Mouse (Mus musculus) layer of hippocampus, adult 9-10 months (tissue): ENCODE results near the gene Angptl3.

Source experiments
- DNase-seq: peaks from one replicate; pipeline ENCODE4 v3.0.0; 2022; ENCODE audit warnings: low spot score

Angptl3 gene

DNA sequence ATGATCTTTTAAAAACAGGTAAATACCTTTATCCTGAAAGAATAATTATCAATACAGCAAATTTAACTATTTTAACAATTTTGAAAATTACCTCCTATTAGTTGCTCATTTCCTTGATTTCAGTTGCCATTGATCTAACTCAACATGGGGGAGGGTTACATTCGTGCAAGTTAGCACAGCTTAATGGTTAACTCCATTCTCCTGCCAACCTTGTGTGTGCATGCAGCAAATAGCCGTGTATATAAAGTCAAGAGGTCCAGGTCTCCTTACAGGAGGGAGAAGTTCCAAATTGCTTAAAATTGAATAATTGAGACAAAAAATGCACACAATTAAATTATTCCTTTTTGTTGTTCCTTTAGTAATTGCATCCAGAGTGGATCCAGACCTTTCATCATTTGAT, at the start of gene Angptl3:
Gene Angptl3, plus strand, starts transcription at position 269 of the 400 bp plus-strand sequence.
- DNase-seq: no peak

DNA sequence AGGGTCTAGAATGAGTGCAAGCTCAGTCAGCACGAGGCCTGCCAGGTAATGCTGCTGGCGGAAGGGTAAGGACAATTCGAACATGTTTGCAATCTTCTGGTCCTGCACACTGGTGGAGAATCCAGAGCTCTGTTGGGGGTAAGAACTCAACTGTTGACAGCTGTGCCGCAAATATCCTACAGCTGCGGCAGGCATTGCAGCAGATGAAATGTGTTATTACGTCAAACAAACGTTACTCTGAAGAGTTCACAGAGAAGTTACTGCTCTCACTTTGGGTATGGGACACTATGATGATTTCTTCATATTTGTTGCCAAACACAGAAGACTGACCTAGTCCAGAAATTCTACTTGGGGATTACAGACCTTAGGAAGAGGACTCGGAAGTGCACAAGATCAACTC, 46.1 kb upstream of the Angptl3 start:
- no peak for DNase-seq

DNA sequence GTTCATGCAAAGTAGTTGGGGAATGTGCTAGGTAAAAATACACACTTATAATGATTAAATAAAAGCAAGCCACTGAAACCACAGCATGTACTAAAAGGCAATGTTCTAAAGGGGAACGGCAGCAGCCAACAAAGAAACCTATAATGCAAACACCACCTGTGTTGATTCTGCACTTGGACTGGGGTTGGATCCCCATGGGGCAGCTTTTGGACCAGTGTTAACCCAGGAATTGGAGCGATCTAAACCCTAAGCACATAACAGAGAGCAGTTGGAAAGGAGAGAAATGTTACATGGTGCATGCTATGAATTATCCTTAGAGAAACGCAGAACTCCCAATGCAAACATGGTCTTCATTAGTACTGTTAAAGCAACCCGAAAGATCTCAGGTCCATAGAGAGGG, 37.3 kb upstream of the Angptl3 start:
- DNase-seq: no peak

DNA sequence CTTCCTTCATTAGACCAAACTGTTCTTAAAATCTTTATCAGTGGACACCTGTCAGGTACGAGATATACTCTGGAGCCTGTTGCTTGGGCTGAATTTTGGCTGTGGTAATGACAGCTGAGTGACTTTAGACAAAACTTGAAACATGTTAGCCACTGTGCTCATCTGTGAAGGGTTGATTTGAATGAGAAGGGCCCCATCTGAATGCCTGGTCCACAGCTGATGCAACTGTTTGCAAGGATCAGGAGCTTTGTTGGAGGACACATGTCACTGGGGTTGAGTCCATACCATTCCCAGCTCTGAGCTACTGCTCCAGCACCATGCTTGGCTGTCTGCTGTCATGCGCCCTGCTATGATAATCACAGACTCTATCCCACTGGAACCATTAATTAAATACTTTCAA, 25.2 kb upstream of the Angptl3 start:
- no peak for DNase-seq

DNA sequence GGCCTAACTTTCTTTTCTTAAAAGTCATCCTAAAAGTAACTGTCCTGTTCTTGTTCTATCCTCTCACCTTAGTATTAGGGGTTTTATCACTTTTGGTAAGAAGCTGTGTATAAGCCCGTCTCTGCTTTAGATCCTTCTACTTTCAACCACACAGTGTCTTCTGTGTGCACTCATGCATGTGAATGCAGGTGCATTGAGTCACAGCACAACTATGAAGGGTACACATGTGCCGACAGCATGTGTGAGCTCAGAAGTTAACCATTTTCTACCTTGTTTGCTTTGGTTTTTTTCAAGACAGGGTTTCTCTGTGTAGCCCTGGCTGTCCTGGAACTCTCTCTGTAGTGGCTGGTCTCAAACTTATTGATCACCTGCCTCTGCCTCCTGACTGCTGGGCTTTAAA, 24.4 kb upstream of the Angptl3 start:
- no peak for DNase-seq

DNA sequence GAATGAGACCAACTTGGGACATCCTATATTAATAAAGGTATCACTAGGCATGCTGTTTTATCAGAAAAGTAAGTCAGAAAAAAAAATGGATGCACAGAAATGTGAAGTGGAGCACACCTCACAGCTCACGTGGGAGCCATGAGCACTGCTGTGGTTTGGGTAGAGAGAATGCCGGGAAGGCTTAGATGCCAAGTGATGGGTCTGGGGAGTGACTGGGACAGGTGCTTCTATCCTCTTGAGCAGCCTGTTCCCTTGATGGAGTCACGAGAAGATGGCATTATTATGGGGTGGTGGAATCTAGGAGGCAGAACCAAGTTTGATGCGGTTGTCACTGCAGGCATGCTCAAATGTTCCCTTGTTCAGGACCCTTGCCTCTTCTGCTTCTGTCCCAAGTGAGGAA, 19.7 kb upstream of the Angptl3 start:
- DNase-seq: no peak

DNA sequence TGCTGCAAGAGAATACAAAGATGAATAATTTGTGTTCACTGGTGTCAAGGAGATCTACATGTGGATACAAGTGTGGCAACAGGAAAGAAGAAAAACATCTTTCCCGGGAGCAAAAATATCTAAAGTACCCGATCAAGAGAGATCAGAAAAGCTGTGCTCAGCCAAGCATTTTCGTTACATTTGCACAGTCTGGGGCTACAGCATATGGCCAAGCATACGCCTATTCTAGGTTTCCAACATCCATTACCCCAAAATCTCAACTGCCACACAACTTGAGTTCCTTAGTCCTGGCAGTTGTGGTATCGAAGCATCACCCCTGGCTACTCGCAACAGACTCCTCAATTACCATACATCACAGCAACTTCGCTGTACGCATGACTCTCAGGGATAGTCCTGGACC, 8.5 kb upstream of the Angptl3 start:
- no peak for DNase-seq

DNA sequence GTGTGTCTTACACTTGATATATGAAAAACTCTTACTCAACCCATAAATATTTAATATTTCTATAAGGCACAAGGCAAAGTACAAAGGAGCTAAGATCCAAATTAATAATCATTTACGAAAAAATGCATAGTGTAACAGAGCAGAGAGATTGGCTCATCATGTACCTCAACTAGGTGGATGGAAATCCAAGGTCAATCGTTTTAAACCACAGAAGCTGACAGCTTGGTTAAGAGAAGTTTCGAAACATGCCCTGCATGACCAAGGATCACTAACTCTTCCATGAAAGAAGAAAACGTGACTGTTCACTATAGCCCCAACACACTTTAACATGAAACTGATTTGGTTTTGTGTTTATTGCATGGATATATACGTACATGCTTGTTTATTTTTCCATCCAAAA, 2.4 kb upstream of the Angptl3 start:
- DNase-seq: no peak

DNA sequence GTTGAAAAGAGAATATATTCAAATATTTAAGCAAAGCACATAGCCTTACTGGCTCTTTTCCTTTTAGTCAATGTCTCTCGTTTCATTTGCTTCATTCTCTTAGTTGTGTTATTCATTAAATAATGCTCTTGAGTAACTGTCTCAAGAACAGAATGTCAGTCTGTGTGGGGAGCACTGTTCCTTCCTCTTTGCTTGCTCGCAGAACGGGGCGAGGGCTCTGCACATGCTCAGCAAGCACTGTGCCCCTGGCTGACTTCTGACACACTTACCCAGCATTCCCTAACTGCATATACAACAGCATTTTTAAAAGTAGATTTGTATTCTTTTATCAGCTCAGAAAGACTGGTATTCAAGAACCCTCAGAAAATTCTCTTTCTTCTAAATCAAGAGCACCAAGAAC, 2.2 kb downstream of the Angptl3 start:
- DNase-seq: no peak

DNA sequence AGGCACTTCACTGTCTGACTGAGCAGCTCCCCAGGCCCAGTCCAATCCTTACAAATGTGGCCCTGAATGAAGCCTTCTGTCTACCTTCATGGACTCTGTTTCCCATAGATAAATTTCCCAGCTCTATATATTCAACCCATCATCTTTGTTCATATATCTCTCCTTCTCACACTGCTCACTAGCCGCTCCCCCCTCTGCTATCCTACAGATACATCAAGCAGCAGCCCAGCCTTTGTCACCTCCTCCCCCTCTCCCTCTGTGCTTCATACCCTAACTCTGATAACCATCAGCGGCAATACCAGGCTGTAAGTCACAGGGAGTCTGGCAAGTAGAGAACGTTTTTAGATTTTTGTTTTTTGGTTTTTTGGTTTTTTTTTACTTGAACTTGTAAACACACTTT, 14.1 kb downstream of the Angptl3 start:
- DNase-seq: no peak

DNA sequence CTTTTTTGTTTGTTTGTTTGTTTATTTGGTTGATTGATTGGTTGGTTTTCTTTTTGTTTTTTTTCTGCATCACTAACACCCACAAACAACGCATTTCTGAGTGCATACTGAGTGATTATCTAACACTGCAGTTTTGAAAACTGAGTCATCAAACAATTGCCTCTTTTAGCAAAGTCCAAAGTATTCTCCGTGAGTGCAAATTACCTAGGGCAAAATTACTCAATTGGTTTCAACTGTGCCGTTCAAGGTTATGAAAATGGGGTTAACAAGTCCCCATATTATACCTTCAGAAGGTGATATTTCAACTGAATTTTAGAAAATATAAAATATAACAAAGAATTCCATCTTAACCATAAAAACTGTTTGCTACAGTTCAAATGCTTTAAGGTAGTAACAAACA, 15.7 kb downstream of the Angptl3 start:
- no peak for DNase-seq

DNA sequence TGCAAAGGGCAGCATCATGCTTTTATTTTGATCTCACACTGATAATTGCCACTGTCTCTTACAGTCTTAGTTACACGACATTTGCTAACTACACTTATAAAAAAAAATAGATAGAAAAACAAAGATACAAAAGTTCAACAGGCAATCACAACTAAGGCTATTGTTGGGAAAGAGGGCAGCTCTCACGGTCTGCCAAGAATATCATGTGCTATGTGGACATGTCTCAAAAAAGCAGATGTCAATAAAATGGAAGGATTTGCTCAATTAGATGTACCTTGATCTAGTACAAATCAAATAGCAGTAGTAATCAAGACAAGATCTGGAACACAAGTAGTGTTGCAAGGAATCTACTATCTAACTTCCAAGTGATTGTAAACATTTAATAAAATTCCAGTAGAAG, 17.8 kb downstream of the Angptl3 start:
- no peak for DNase-seq

DNA sequence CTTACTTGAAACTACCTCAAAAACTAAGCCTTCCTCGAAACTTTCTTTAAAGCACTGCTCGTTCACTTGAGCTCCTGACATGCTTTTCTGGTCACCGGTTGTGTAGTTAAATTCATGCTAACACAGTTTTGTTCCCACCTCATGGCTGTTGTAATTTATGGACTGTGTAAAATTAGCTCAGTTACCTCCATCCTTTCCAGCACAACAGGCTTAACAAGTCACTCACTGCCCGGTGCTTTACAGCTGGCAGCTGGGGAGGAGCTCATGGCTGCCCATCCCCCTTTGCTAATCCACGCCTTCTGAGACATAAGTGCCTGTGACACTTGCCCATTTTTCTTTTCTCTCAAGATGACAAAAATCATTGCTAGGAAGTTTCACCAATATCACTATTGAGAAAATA, 33.8 kb downstream of the Angptl3 start:
- no peak for DNase-seq

DNA sequence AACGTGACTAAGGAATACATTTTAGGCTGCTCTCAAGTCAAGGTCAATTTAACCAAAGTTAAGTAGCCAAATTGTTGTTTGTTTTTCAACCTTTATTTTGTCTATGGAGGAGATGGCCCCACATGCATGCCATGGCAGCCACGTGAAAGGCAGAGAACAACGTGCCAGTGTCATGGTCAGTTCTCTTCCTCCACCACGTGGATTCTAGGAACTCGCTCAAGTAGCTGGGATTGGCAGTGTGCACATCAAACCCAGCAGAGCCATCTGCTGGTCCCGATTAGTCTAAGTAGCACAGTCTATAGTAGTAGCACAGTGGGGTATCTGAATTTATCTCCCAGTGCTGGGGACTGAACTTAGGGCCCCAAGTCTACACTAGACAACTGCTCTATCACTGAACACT, 38.1 kb downstream of the Angptl3 start:
- DNase-seq: no peak

DNA sequence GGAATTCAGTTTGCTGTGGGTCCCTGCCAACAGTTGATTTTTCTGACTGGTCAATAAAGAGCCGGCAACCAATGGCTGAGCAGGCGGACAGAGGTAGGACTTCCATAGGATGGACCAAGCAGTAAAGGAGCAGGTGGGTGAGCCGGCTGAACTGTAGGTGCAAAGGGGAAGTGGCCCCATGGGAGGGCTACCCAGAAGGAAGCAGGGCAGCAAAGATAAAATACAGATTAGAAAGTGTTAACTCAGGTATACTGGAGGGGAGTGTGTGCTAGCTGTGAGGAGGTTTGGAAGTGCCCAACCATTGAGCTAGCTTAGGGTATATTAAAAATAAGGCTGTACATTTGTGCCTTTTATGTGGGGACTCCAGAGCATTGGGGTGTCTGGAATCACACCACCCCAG, 47.3 kb downstream of the Angptl3 start:
- no peak for DNase-seq

DNA sequence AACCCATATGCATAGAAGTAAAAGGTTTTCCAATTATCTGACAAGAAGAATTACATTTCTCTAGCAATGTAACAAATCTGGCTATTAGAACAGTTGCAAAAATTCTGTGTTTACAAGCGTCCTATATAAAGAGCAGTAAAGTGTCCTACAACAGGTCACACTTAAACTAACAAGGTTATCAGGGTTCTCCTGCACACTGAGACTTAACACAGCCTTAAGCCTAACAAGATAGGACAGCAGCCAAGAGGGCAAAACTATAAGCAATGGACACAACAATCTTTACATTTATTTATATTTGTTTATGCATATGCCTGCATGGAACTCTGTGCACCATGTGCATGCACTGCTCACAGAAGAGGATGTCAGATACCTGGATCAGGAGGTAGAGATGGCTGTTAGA, 50.4 kb downstream of the Angptl3 start:
- DNase-seq: no peak

DNA sequence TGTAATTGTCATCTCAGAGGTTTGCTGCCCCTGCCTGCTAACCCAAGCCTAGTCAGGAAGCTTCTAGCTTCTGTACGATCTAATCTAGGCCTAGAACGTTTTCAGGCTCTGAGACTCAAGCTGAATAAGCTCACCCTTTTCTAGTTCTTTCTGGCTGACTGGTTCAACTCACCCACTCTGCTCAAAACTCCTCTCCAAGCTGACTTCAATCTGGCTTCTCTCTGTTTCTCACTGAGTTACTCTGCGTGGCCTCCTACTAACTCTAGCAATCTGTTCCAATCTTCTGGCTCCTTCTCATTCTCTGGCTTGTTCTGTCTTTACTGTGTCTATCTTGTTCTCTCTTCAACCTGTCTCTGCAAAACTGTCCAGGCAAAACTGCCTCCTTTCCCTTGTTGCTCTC, 53.1 kb downstream of the Angptl3 start:
- DNase-seq: no peak

DNA sequence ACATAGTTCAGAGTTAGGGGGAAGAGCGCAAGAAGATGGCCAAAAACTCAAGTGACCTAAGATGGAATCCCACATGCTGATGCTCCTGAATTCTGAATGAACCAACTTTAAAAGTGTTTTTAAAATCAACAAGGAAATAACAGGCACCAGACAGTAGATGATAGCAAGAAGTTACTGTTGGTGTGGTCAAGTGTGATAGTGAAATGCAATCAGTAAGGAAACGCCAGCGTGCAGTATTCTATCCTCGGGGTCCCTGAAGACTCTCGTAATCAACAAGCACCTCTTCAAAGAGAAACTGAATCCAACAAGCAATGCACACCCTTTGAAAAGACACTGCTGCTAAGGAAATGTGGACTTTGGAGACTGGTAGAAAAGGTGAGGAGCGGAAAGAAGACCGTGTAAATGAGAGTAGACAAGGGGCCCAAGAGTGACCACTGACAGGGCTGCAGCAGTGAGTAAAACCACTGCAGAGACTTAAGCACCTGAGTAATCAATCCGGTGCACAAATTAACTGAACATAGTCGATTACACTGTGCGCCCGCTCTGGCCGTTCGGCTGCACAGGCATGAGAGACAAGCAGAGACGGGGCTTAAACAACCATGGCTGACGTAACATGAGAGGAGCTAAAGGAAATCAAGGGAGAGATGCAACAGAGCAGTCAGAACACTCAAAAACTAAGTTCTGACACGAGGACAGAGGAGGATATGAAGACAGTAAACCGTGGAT, 57.2 kb downstream of the Angptl3 start:
- no peak for DNase-seq

DNA sequence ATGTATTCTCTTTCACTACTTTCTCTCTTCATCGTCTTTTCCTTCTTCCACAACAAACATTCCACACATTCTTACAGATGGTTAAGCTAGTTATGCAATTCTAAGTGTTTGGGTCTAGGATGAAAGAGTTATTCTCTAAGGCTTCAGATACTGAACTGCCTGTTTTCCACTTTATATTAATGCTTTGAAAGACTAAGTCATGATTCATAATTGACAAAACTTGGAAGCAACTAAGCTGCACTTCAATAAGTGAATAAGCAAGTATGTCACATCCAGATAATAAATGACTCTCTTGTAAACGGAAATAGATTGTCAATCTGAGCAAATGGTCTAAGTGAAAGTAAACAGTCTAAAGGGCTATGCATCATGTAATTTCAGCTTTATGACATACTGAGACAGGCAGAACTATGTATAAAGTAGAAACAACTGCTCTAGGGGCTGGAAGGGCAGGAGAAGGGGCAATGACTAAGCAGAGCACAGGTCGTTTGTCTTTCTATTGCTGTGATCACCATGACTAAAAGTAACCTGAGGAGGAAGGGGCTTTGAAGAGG, 60.5 kb downstream of the Angptl3 start:
- DNase-seq: no peak

DNA sequence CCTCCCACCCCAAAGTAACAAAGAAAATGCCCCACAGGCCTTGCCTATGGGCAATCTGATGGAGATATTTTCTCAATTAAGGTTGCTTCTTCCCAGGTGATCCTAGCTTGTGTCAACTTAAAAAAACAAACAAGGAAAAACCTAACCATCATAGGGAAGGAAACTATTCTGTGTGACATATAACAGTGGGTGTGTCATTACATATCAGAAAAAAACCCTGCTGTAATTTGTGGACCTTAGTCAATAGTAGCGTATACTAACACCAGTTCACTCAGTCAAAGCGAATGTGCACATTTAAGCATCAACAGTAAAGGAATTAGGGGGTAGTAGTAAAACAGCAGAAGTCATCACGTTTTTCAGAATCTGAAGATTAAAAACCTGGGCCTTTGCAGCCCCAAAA, 61.0 kb downstream of the Angptl3 start:
- no peak for DNase-seq
